In the genomic region with DNA sequence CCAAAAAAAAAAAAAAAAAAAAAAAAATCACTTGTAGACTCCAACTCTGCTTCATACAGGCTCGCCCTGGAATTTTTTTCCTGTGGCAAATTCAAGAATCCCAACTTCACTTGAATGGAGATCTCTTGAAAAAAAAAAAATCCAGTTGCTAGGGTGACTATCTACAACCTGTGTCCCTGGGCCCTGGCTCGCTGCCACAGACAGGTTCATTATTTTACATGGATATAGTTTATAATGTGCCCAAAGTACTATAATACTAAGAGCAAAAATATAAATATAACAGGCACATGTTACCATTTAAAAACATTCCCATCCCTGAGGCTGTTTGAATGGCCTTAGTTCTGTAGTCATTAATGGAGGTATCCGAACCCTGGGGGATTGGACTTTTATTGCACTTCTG, we compare ENCODE assay signal across 8 mouse cellular contexts. TPM values are rescaled to one million over a fixed set of nuclear protein-coding genes. Genes with fewer than 3 reads are reported as not detected.
A peak's percentile ranks its signal among the peaks of the same experiment; 100 is the strongest.
DNase-seq lines count a peak whose midpoint lies in the region; ATAC-seq lines count a peak whose summit lies in the region.

No protein-coding gene starts in this region.

- 47% methylated on average over 3 of the region's 3 CpGs for WGBS in neural tube, embryonic 13.5 days

- peaks cover 16% of the 10 kb centered on the region for H3K36me3 ChIP-seq in megakaryocyte, embryonic 14.5 days (replicated peaks; ENCODE audit: low read length)
- no peaks in the 10 kb centered on the region for H3K36me3 ChIP-seq in neural tube, embryonic 13.5 days

- H3K4me2 ChIP-seq in neural tube, embryonic 13.5 days, result peak overlapping the region; percentile 64

- H3K9me3 ChIP-seq in megakaryocyte, embryonic 14.5 days, result 0 out of 2 replicates have a peak, but pooled peaks cover under 1% of the 10 kb centered on the region
- H3K9me3 ChIP-seq in neural tube, embryonic 13.5 days, result no peaks in the 10 kb centered on the region

- no peaks in the 10 kb centered on the region for H3K27me3 ChIP-seq in megakaryocyte, embryonic 14.5 days (replicated peaks)
- H3K27me3 ChIP-seq in neural tube, embryonic 13.5 days, result no peaks in the 10 kb centered on the region

- no peak for ATAC-seq in megakaryocyte, adult 5-6 weeks (ENCODE audit: poor library complexity, severe bottlenecking)
- no peak for ATAC-seq in neural tube, embryonic 13.5 days (ENCODE audit: low read depth)
- ATAC-seq in activated CD4-positive, CD25-positive, alpha-beta regulatory T cell, adult 4 months, result no peak

- peak overlapping the region; percentile 77 for H3K9ac ChIP-seq in neural tube, embryonic 13.5 days

- H3K4me1 ChIP-seq in megakaryocyte, embryonic 14.5 days, result peaks cover 38% of the 10 kb centered on the region
- peaks cover 21% of the 10 kb centered on the region for H3K4me1 ChIP-seq in neural tube, embryonic 13.5 days (replicated peaks)

- H3K27ac ChIP-seq in neural tube, embryonic 13.5 days (replicated peaks), result peak overlapping the region; percentile 61

- peak overlapping the region; percentile 97 for H3K4me3 ChIP-seq in megakaryocyte, embryonic 14.5 days (replicated peaks)
- H3K4me3 ChIP-seq in neural tube, embryonic 13.5 days, result peak overlapping the region; percentile 72

- DNase-seq in cerebellum, adult 11 months, result peak; percentile 27
- DNase-seq in cerebellum, adult 9-10 months, result no peak
- DNase-seq in kidney, postnatal 4 days, result peak; percentile 8 to 28
- no peak for DNase-seq in ovary, postnatal 36 days (ENCODE audit: low spot score)

RNA-seq across cellular contexts. Expression of gene Pcnx4, which starts 0.6 kb away (rescaled TPM):
- polyA plus RNA-seq in megakaryocyte, embryonic 14.5 days (2012; ENCODE audit: insufficient read depth, low replicate concordance), result 0.63 and 1.5 TPM in 2 replicates
- 1.5 TPM in 2 replicates for total RNA-seq in megakaryocyte, adult 5-6 weeks (2015)
- 0.24 and 0.95 TPM in 2 replicates for total RNA-seq in megakaryocyte, adult 5-6 weeks (2017)
- polyA plus RNA-seq in neural tube, embryonic 13.5 days (2015; fragmentation: Nextera tagmentation; extraction: Ambion mirVana), result 20.4 TPM in 2 replicates
- polyA plus RNA-seq in activated CD4-positive, CD25-positive, alpha-beta regulatory T cell, adult 4 months (2017; shearing (Covaris generic)), result 1 to 10 TPM; 3.6 to 3.7 TPM

Comparison
In these comparisons a context has a peak if more than half of its experiments do, and no peak if none do; other contexts are left out.
1. DNase-seq: peak in cerebellum, adult 11 months (single experiment) and kidney, postnatal 4 days (2 of 2); none in cerebellum, adult 9-10 months (single experiment) and ovary, postnatal 36 days (single experiment).